ENCODE assay signal across 9 mouse cellular contexts in the genomic region with DNA sequence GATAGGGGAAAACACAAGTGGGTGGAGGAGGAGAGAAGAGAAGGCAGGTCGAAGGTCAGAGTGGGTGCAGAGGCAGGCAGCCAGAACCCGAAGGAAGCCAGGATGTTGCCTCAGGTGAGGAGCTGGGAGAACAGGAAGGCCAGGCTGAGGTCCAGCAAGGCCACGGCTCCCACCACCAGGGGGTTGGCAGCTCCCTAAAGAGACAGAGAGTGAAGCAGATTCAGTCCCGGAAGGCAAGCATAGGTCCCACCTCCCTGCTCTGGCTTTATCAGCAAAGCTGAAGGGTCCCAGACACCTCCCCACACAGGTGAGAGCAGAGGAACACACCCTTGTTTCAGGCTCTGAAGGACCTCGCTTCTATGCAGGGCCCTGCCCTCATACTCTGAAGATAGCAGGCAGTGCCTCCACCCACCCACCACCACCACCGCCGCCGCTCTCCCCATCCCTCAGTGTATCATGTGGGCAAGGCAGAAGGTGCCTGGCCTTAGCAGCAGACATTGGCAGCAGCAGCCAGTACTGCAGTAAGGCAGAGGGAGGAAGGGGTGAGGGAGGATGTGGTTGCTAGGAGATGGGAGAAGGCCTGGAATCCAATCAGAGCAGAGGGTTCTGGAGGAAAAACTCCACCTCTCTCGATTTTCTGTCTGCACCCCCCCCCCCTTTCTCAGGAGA. TPM values are rescaled to one million over a fixed set of nuclear protein-coding genes. Genes with fewer than 3 reads are reported as not detected.
DNase-seq lines count a peak whose midpoint lies in the region; ATAC-seq lines count a peak whose summit lies in the region.
"Had no signal": no experiment of that assay in that cellular context is flagged by ENCODE, and none has a peak within 500 bp of the region (broad histone marks: within the 10 kb centered on the region; RNA-seq: fewer than 3 reads in every experiment).

No protein-coding gene starts in this region.

- H3K9ac ChIP-seq in hindbrain, embryonic 13.5 days = peak overlapping the region; percentile 62
- no peak overlapping the region for H3K9ac ChIP-seq in midbrain, embryonic 11.5 days (ENCODE audit: low read length)

- no peaks in the 10 kb centered on the region for H3K9me3 ChIP-seq in hindbrain, embryonic 13.5 days
- H3K9me3 ChIP-seq in midbrain, embryonic 11.5 days (ENCODE audit: control insufficient read depth, low read length) = no peaks in the 10 kb centered on the region

- peak; percentile 56 for DNase-seq in retina, postnatal 1 day
- DNase-seq in retina, embryonic 14.5 days (ENCODE audit: low spot score) = no peak
- DNase-seq in midbrain, embryonic 11.5 days (ENCODE audit: low spot score, missing footprints) = no peak
- no peak for DNase-seq in kidney, postnatal 4 days
- no peak for DNase-seq in lung, adult 18-20 months
- DNase-seq in thymus, adult 18-20 months = no peak

- no peak overlapping the region for H3K4me3 ChIP-seq in hindbrain, embryonic 13.5 days
- H3K4me3 ChIP-seq in midbrain, embryonic 11.5 days (ENCODE audit: low read depth, low read length) = no peak overlapping the region

- H3K27ac ChIP-seq in hindbrain, embryonic 13.5 days = peak overlapping the region; percentile 83
- no peak overlapping the region for H3K27ac ChIP-seq in midbrain, embryonic 11.5 days (ENCODE audit: low read depth, low read length)

- peak; percentile 80 for ATAC-seq in hindbrain, embryonic 13.5 days (ENCODE audit: low FRiP score)
- ATAC-seq in midbrain, embryonic 11.5 days (ENCODE audit: low FRiP score) = peak; percentile 52
- ATAC-seq in inflammation-experienced regulatory T-cells, adult 6 months = no peak

- 21% methylated on average over 9 of the region's 9 CpGs for WGBS in hindbrain, embryonic 13.5 days
- 38% methylated on average over 9 of the region's 9 CpGs for WGBS in midbrain, embryonic 11.5 days

- peaks cover 72% of the 10 kb centered on the region for H3K4me1 ChIP-seq in hindbrain, embryonic 13.5 days (replicated peaks)
- peaks cover 26% of the 10 kb centered on the region for H3K4me1 ChIP-seq in midbrain, embryonic 11.5 days (ENCODE audit: control insufficient read depth, insufficient read depth, low read length)

- H3K27me3 ChIP-seq in hindbrain, embryonic 13.5 days = peaks cover 33% of the 10 kb centered on the region
- H3K27me3 ChIP-seq in midbrain, embryonic 11.5 days (ENCODE audit: control insufficient read depth, insufficient read depth, low read length) = peaks cover 7% of the 10 kb centered on the region

- peak overlapping the region; percentile 39 for H3K4me2 ChIP-seq in hindbrain, embryonic 13.5 days
- no peak overlapping the region for H3K4me2 ChIP-seq in midbrain, embryonic 11.5 days

- peaks cover 11% of the 10 kb centered on the region for H3K36me3 ChIP-seq in hindbrain, embryonic 13.5 days
- no peaks in the 10 kb centered on the region for H3K36me3 ChIP-seq in midbrain, embryonic 11.5 days (ENCODE audit: control insufficient read depth, insufficient read depth, low read length)

RNA-seq across cellular contexts. Expression of a gene that starts 1.9 kb away (rescaled TPM):
- 6.5 and 6.6 TPM in 2 replicates for polyA plus RNA-seq in hindbrain, embryonic 13.5 days (2015; fragmentation: Nextera tagmentation; extraction: Ambion mirVana)
- 9.5 and 10.1 TPM in 2 replicates for polyA plus RNA-seq in midbrain, embryonic 11.5 days (2014; fragmentation: Nextera tagmentation; extraction: Ambion mirVana)
- 100 to 1,000 TPM; 103 to 111 (median 110) TPM for polyA plus RNA-seq in inflammation-experienced regulatory T-cells, adult 6 months (2017; shearing (Covaris generic))

RNA-seq across cellular contexts. Expression of a gene that starts 8.4 kb away (rescaled TPM):
- polyA plus RNA-seq in hindbrain, embryonic 13.5 days (2015; fragmentation: Nextera tagmentation; extraction: Ambion mirVana) = 22.2 and 22.6 TPM in 2 replicates
- 2.2 and 2.8 TPM in 2 replicates for polyA plus RNA-seq in midbrain, embryonic 11.5 days (2014; fragmentation: Nextera tagmentation; extraction: Ambion mirVana)
- not detected for polyA plus RNA-seq in inflammation-experienced regulatory T-cells, adult 6 months (2017; shearing (Covaris generic))
- polyA plus RNA-seq: liver, adult 2 months had no signal

RNA-seq across cellular contexts. Expression of a gene that starts 13.8 kb away (rescaled TPM):
- polyA plus RNA-seq in hindbrain, embryonic 13.5 days (2015; fragmentation: Nextera tagmentation; extraction: Ambion mirVana) = 29.8 and 30.7 TPM in 2 replicates
- 22.0 and 22.7 TPM in 2 replicates for polyA plus RNA-seq in midbrain, embryonic 11.5 days (2014; fragmentation: Nextera tagmentation; extraction: Ambion mirVana)
- polyA plus RNA-seq in inflammation-experienced regulatory T-cells, adult 6 months (2017; shearing (Covaris generic)) = 10 to 100 TPM in 1 of 3 experiments, 1 to 10 TPM in 2; 7.8 to 12.1 (median 9.3) TPM

RNA-seq across cellular contexts. Expression of a gene that starts 16.2 kb away (rescaled TPM):
- polyA plus RNA-seq in hindbrain, embryonic 13.5 days (2015; fragmentation: Nextera tagmentation; extraction: Ambion mirVana) = 29.4 and 31.9 TPM in 2 replicates
- 11.3 and 11.5 TPM in 2 replicates for polyA plus RNA-seq in midbrain, embryonic 11.5 days (2014; fragmentation: Nextera tagmentation; extraction: Ambion mirVana)
- 1 to 10 TPM; 4.1 to 4.9 (median 4.2) TPM for polyA plus RNA-seq in inflammation-experienced regulatory T-cells, adult 6 months (2017; shearing (Covaris generic))
